Mouse (Mus musculus): ENCODE measurements at regions not wholly inside any gene's neighbourhood (a gene's known extent, or its start where the extent isn't known, plus 50 kb on each side); places are given as distances from the start of the nearest gene placed in this dataset.

DNA sequence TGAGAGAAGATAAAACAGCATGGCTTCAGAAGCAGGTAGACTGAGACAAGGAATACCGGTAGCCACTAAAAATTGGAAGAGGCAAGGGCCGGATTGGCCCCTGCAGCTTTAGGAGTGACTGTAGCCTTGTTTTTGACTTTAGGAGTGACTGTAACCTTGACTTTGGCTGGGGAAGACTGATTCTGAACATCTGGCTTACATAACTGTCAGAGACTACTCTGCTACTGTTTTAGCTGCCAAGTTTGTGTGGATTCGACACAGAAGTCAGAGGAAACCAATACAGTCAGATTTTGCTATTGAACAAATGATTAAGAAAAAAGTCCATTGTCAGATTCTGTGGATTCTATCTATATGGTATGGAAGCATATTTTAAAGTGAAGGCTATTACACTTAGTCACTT, 66.4 kb upstream of the Cd28 start:
- H3K27ac ChIP-seq: peak overlapping the region; percentile 59
- ATAC-seq (replicated peaks; ENCODE audit: insufficient number of reproducible peaks, insufficient read depth, low FRiP score, low read depth): peak; percentile 54; the same call in 1 of the 2 replicates

DNA sequence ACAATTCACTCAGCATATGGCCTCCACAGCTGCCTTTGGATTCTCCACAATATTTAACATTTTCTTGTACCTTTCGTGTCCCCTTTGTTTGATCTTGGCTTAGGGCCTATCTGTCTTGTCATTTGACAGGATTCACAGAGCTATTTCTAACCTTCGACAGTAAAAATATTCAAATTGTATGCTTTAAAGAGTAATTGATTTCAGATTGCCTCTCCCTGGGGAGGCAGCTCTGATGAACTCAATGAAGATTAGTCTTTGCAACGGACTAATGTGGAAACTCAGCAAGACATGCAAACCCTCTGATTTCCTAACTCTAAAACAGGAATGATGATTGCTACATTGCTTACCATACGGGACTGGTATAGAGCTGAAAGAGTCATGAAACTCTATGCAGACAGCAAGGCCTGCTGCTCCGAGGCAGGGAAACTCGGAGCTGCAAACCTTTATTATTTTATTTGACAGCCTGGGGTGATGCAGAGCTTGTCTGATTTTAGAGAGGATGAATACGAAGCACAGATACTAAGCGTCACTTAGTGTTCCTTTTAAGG, 67.2 kb upstream of the Cd28 start:
- H3K4me1 ChIP-seq (replicated peaks): peaks cover 22% of the 10 kb centered on the region
- no peak overlapping the region for H3K4me2 ChIP-seq
- peak overlapping the region; percentile 59 for H3K27ac ChIP-seq
- H3K4me3 ChIP-seq: no peak overlapping the region
- no peak for ATAC-seq (replicated peaks; ENCODE audit: insufficient number of reproducible peaks, insufficient read depth, low FRiP score, low read depth)
- H3K9me3 ChIP-seq (replicated peaks): no peaks in the 10 kb centered on the region
- no peaks in the 10 kb centered on the region for H3K27me3 ChIP-seq
- H3K9ac ChIP-seq: no peak overlapping the region
- 62% methylated on average over 8 of the region's 8 CpGs for WGBS
- H3K36me3 ChIP-seq: no peaks in the 10 kb centered on the region

More for the DNA sequence above, 66.4 kb upstream of the Cd28 start:
- WGBS: 35% methylated on average over 3 of the region's 3 CpGs
- Histone ChIP-seq H3K9me3 (replicated peaks) (no peaks in the 10 kb centered on the region), H3K9ac (no peak overlapping the region), H3K4me2 (no peak overlapping the region), H3K27me3 (no peaks in the 10 kb centered on the region), H3K4me3 (no peak overlapping the region), H3K36me3 (no peaks in the 10 kb centered on the region), H3K4me1 (replicated peaks) (peaks cover 28% of the 10 kb centered on the region)

DNA sequence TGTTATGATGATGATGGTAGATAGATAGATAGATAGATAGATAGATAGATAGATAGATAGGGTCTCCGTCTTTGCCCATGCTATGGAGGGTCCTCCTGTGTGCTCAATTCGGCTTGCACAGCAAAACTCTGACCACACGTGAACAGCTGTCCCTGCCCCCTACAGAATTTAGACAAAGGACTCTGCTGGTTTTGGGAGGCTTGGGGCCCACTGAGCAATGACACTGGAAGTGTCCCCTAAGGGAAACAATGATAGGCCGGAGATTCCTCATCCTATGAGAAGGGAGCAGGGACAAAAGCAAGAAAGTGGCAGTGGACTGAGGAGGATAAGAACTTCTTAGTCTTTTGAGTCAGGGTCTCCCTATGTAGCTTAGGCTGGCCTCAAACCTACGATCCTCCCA, 69.8 kb upstream of the Cd28 start:
- Histone ChIP-seq H3K4me1 (replicated peaks) (peaks cover 21% of the 10 kb centered on the region), H3K27ac (no peak overlapping the region), H3K27me3 (no peaks in the 10 kb centered on the region), H3K36me3 (no peaks in the 10 kb centered on the region), H3K4me2 (no peak overlapping the region), H3K9me3 (replicated peaks) (no peaks in the 10 kb centered on the region), H3K9ac (no peak overlapping the region), H3K4me3 (no peak overlapping the region)
- no peak for ATAC-seq (replicated peaks; ENCODE audit: insufficient number of reproducible peaks, insufficient read depth, low FRiP score, low read depth)
- WGBS: 90% methylated on average over 5 of the region's 5 CpGs

DNA sequence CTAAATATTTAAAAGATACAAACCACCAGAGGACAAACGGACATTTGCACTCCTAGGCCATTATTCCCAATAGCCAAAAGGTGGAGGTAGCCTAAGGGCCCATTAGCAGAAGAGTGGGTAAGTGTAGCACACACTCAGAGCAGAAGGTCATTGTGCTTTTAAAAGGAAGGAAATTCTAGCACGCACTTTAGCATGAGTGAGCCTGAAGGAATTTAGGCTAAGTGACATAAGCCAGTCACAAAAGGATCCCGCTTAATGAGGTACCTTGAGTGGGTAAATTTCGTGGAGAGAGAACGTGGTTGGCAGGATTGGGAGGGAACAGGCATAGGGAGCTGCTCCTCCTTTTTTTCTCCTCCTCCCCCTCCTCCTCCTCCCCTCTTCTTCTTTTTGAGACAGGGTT, 70.4 kb upstream of the Cd28 start:
- Histone ChIP-seq H3K9ac (no peak overlapping the region), H3K27me3 (no peaks in the 10 kb centered on the region), H3K36me3 (no peaks in the 10 kb centered on the region), H3K4me1 (replicated peaks) (peaks cover 23% of the 10 kb centered on the region), H3K27ac (no peak overlapping the region), H3K4me3 (no peak overlapping the region), H3K9me3 (replicated peaks) (no peaks in the 10 kb centered on the region), H3K4me2 (no peak overlapping the region)
- no peak for ATAC-seq (replicated peaks; ENCODE audit: insufficient number of reproducible peaks, insufficient read depth, low FRiP score, low read depth)
- WGBS: 40% methylated on average over 5 of the region's 5 CpGs

DNA sequence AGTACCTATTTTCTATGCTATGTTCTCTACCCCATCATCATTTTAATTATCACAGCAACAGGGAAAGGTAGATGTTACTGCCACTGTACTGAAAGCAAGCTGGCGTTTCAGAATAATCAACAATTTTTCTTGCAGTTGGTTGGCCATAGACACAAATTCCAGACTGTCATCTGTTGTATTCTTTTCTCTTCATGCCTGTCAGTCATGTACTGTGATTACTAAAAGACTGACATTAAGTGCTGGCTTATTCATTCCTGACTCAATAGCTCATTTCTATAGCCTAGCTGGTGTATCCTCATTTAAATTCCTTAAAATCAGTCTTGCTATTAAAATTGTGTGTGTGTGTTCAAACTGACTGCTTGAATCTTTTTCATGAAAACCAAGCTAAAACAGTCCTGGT, 71.4 kb upstream of the Cd28 start:
- Histone ChIP-seq H3K4me2 (no peak overlapping the region), H3K4me3 (no peak overlapping the region), H3K27me3 (no peaks in the 10 kb centered on the region), H3K27ac (no peak overlapping the region), H3K9me3 (replicated peaks) (no peaks in the 10 kb centered on the region), H3K9ac (no peak overlapping the region), H3K36me3 (no peaks in the 10 kb centered on the region), H3K4me1 (replicated peaks) (peaks cover 17% of the 10 kb centered on the region)
- ATAC-seq (replicated peaks; ENCODE audit: insufficient number of reproducible peaks, insufficient read depth, low FRiP score, low read depth): no peak
- 76% methylated on average over 1 of the region's 1 CpGs for WGBS

DNA sequence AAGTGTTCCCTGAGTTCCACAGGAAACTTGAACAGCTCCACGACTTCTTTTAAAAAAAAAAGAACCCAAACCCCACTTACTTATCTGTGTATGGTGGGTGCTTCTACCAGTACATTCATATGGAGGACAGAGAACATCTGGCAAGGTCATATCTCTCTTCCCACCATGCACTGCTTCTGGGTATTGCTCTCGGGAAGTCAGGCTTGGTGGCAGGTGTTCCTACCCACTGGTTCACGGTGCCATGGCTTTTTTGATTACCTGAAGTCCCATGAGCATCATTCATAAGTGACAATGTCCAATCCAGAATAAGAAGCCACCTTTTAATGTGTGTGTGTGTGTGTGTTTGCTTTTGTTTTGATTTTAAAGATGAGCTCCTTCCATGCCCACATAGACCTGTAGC, 73.8 kb upstream of the Cd28 start:
- H3K27me3 ChIP-seq: no peaks in the 10 kb centered on the region
- H3K9ac ChIP-seq: no peak overlapping the region
- ATAC-seq (replicated peaks; ENCODE audit: insufficient number of reproducible peaks, insufficient read depth, low FRiP score, low read depth): no peak
- no peak overlapping the region for H3K27ac ChIP-seq
- 37% methylated on average over 3 of the region's 3 CpGs for WGBS
- H3K36me3 ChIP-seq: no peaks in the 10 kb centered on the region
- H3K4me1 ChIP-seq (replicated peaks): peaks cover 9% of the 10 kb centered on the region; the same call in 1 of the 2 replicates
- no peak overlapping the region for H3K4me3 ChIP-seq
- H3K9me3 ChIP-seq (replicated peaks): no peaks in the 10 kb centered on the region
- no peak overlapping the region for H3K4me2 ChIP-seq

DNA sequence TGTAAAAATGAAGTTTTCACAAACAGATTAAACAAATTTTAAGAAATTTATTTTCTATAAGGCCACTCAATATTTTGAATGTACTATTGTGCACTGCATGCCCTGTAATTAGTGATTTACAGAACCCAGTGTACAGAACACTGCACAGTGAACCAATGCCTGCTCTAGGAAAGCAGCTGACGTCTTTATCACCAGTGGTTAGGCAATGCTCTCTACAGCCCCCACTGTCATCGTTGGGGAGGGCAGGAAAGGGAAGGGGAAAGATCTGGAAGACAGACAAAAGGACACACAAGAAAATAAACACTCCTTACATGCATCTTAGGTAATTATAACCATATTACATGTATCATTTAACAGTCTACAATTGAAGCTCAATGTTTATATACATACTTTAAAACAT, 74.4 kb upstream of the Cd28 start:
- Histone ChIP-seq H3K4me3 (no peak overlapping the region), H3K4me1 (replicated peaks) (peaks cover 9% of the 10 kb centered on the region; the same call in 1 of the 2 replicates), H3K27me3 (no peaks in the 10 kb centered on the region), H3K36me3 (no peaks in the 10 kb centered on the region), H3K9ac (no peak overlapping the region), H3K9me3 (replicated peaks) (no peaks in the 10 kb centered on the region), H3K27ac (no peak overlapping the region), H3K4me2 (no peak overlapping the region)
- 27% methylated on average over 2 of the region's 2 CpGs for WGBS
- no peak for ATAC-seq (replicated peaks; ENCODE audit: insufficient number of reproducible peaks, insufficient read depth, low FRiP score, low read depth)

DNA sequence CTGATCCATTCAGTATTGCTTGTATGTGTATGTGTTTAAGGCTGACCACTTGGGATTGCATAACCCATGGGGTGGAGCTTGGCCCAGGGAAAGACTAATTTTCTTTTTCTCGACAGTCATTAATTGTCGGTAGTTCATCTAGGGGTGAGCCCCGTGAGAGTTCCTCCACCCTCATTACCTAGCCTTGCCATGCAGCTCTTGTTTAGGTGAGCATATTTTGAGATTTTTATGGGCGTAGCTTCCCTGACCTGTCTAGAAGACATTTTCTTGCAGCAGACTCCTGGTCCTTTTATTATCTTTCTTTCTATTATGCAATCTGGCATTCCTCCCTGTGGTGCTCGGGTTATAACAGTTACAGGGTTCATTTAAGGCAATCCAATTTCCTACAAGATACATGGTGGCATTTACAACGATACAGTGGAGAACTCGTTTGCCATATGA, 74.4 kb upstream of the Raph1 start:
- Histone ChIP-seq H3K4me1 (replicated peaks) (peaks cover 9% of the 10 kb centered on the region; the same call in 1 of the 2 replicates), H3K9me3 (replicated peaks) (no peaks in the 10 kb centered on the region), H3K27me3 (no peaks in the 10 kb centered on the region), H3K36me3 (no peaks in the 10 kb centered on the region), H3K4me3 (no peak overlapping the region), H3K9ac (no peak overlapping the region), H3K4me2 (no peak overlapping the region), H3K27ac (no peak overlapping the region)
- 63% methylated on average over 7 of the region's 7 CpGs for WGBS
- ATAC-seq (replicated peaks; ENCODE audit: insufficient number of reproducible peaks, insufficient read depth, low FRiP score, low read depth): no peak

DNA sequence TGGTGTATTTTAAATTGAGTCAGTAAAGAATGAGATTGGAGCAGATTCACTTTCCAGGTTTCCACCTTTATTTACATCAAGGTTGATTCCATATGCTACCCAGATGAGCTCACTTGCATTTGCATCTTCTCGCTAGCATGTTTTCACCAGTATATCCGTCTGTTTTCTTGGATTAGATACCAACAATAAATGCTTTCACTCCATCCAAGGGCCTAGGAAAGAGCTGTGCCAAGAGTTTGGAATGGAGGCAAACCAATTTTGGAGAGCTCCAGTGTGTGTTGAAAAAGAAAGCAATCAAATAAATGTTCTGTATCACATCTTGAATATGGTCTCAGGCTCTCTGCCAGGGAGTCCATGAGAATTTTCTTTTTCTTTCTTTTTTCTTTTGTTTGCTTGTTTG, 72.6 kb upstream of the Raph1 start:
- 76% methylated on average over 2 of the region's 2 CpGs for WGBS
- H3K36me3 ChIP-seq: no peaks in the 10 kb centered on the region

DNA sequence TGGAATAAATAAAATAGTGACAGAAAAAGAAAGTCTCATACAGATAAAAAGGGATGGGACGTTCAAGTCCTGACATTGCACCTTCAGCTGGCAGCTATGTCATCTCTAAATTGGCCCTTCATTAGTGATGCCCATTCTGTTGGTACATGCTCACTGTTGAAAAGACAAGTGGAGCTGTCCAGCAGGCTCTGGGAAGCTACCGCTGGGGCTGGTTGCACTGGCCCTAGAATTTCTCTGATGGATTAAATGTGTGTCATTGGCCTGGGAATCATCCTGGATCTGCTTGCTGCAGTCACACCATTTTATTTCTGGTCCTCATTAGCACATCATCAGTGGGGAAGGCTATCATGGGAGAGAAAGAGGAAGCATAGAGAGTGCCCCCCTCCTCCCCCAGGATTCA, 72.2 kb upstream of the Raph1 start:
- Histone ChIP-seq H3K4me1 (replicated peaks) (peaks cover 9% of the 10 kb centered on the region; the same call in 1 of the 2 replicates), H3K36me3 (no peaks in the 10 kb centered on the region), H3K4me3 (no peak overlapping the region), H3K27me3 (no peaks in the 10 kb centered on the region), H3K9ac (no peak overlapping the region), H3K9me3 (replicated peaks) (no peaks in the 10 kb centered on the region), H3K4me2 (no peak overlapping the region), H3K27ac (no peak overlapping the region)
- WGBS: 41% methylated on average over 2 of the region's 2 CpGs
- no peak for ATAC-seq (replicated peaks; ENCODE audit: insufficient number of reproducible peaks, insufficient read depth, low FRiP score, low read depth)

More for the DNA sequence above, 72.6 kb upstream of the Raph1 start:
- Histone ChIP-seq H3K4me3 (no peak overlapping the region), H3K4me2 (no peak overlapping the region), H3K27me3 (no peaks in the 10 kb centered on the region), H3K4me1 (replicated peaks) (peaks cover 9% of the 10 kb centered on the region; the same call in 1 of the 2 replicates), H3K9me3 (replicated peaks) (no peaks in the 10 kb centered on the region), H3K9ac (no peak overlapping the region), H3K27ac (no peak overlapping the region)
- ATAC-seq (replicated peaks; ENCODE audit: insufficient number of reproducible peaks, insufficient read depth, low FRiP score, low read depth): no peak

DNA sequence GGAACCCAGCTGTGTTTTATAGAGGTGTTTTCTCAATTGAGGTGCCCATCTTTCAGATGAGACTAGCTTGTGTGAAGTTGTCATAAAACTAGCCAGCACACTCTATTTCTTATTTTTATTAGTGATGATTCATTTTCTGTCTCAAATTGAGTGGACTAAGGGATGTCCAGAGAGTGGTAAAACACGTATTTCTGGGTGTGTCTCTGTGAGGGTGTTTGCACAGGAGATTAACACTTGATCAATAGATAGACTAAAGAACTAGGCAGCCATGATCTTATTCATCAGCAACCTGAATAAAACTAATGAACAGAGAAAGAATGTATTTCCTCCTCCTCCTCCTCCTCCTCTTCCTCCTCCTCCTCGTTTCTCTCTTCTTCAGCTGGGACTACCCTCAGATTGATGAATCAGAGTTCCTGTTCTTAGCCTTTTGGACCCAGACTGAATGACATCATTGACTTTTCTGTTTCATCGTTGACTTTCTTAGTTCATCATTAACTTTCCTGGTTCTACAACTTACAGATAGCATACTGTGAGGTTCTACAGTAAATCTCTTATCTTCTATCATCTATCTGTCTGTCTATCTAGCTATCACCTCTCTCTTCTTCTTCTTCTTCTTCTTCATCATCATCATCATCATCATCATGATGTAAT, 70.0 kb upstream of the Raph1 start:
- Histone ChIP-seq H3K27ac (no peak overlapping the region), H3K36me3 (no peaks in the 10 kb centered on the region), H3K9me3 (replicated peaks) (no peaks in the 10 kb centered on the region), H3K4me3 (no peak overlapping the region), H3K4me2 (no peak overlapping the region), H3K27me3 (no peaks in the 10 kb centered on the region), H3K4me1 (replicated peaks) (peaks cover 3% of the 10 kb centered on the region; the same call in 1 of the 2 replicates), H3K9ac (no peak overlapping the region)
- ATAC-seq (replicated peaks; ENCODE audit: insufficient number of reproducible peaks, insufficient read depth, low FRiP score, low read depth): no peak
- 69% methylated on average over 3 of the region's 3 CpGs for WGBS

Measured in heart, embryonic 15.5 days (tissue).